Mouse (Mus musculus) lung, adult 2 months (tissue): ENCODE measurements at regions not wholly inside any gene's neighbourhood (a gene's known extent, or its start where the extent isn't known, plus 50 kb on each side); places are given as distances from the start of the nearest gene placed in this dataset.

Source experiments
- DNase-seq: peaks from one replicate; pipeline ENCODE4 v3.0.0; 2022
- H3K4me1 ChIP-seq: fragments of 200-500 bp; 2 replicates; pipeline ENCODE4 v1.6.1; 2011; ENCODE audit warnings: low read length; ENCODE audit not compliant: control insufficient read depth, insufficient read depth
- H3K4me3 ChIP-seq: fragments of 200-500 bp; replicated peaks from 2 replicates; pipeline ENCODE3; 2011; ENCODE audit warnings: low read depth, mild to moderate bottlenecking, control low read depth, low read length; ENCODE audit errors: extremely low read depth
- CTCF ChIP-seq: fragments of 200-500 bp; IDR thresholded peaks from 2 replicates; pipeline ENCODE4 v1.5.1; 2011; ENCODE audit warnings: mild to moderate bottlenecking, low read length, control low read depth; ENCODE audit not compliant: insufficient read depth
- POLR2A ChIP-seq: fragments of 200-500 bp; IDR thresholded peaks from 2 replicates; pipeline ENCODE4 v1.6.1; 2011; ENCODE audit warnings: low read depth, mild to moderate bottlenecking, control low read depth, low read length, borderline replicate concordance; ENCODE audit errors: extremely low read depth
- WGBS: fragments of 180-500 bp; shearing (Covaris S2); methylation state at CpG from one replicate; pipeline ENCODE4 v1.1.7; 2018; 5-methylcytosine and 5-hydroxymethylcytosine counted together

- no peak for DNase-seq
- WGBS, result 61% methylated on average over 9 of the region's 9 CpGs
- Histone ChIP-seq H3K4me3 (no peak overlapping the region), H3K4me1 (no peaks in the 10 kb centered on the region)
- no peak for TF ChIP-seq CTCF
- no peak for TF ChIP-seq POLR2A
These were observed 61.2 kb upstream of the Zc3h12c start for GRCm38 (mm10) chr9:52229589-52229988.

GRCm38 (mm10) chr9:52225646-52226045, 57.3 kb upstream of the Zc3h12c start:
- H3K4me3 ChIP-seq, result no peak overlapping the region
- WGBS, result 65% methylated on average over 3 of the region's 3 CpGs
- H3K4me1 ChIP-seq, result no peaks in the 10 kb centered on the region
- no peak for DNase-seq
- TF ChIP-seq CTCF (no peak), POLR2A (no peak)

GRCm38 (mm10) chr9:52223509-52224113, 55.2 kb upstream of the Zc3h12c start:
- H3K4me1 ChIP-seq, result no peaks in the 10 kb centered on the region

More at GRCm38 (mm10) chr9:52223509-52224113, 55.2 kb upstream of the Zc3h12c start:
- TF ChIP-seq CTCF, result no peak
- TF ChIP-seq POLR2A, result no peak
- no peak overlapping the region for H3K4me3 ChIP-seq
- no peak for DNase-seq
- WGBS, result 63% methylated on average over 7 of the region's 7 CpGs
